Mouse (Mus musculus): ENCODE results near the gene Tceal9. TPM values are rescaled to one million over a fixed set of nuclear protein-coding genes. Genes with fewer than 3 reads are reported as not detected.
"Not testable (repeated sequence)": the region's sequence is repeated elsewhere in the genome, so short reads cannot be mapped to it uniquely, and the experiment has no call there.

The Tceal9 gene
- total RNA-seq (2021): 100 to 1,000 TPM; 124 to 129 TPM
- long read RNA-seq, experiment 1, transcript Tceal9-201 (3 exons, 1,019 nt): major isoform, 46 of 48 reads
- long read RNA-seq, experiment 1, partial matches to known transcripts: 2 of 48 reads
- long read RNA-seq, experiment 1, other reads (novel, unspliced or antisense): 0 of 48 reads
- long read RNA-seq, experiment 2, transcript Tceal9-201 (3 exons, 1,019 nt): major isoform, 42 of 46 reads
- long read RNA-seq, experiment 2, partial matches to known transcripts: 0 of 46 reads
- long read RNA-seq, experiment 2, other reads (novel, unspliced or antisense): 4 of 46 reads

DNA sequence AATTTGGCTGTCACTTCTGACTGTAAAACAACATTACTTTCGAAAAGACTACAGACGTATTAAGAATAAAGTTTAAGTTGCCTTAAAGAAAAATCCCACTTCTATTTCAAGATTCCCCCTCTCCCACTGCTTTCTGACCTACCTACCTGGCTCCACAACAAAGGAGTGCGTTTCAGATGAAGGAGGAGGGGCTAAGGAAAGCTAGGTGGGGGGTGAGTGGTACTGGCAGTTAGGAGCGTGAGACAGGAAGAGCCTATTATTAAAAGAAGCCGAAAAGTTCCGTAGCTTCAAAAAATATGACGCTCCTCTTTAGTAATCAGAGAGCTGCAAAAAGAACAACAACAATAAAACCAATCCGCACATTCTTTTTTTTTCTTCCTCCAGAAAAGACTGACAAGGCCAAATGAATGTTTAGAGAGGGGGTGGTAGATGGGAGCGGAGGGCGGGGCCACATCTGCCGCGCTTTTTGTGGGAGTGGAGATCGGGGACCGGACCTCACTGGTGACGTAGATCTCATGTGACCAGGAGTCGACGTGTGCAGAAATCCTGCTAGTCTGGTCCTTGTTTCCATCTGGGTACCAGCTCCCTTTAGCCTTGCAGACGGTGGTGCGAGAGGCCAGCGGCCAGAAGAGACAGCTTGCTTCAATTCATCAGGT is at the start of gene Tceal9:
Gene Tceal9 (plus strand): TSS at position 506 of the 656 bp plus-strand sequence.
- intact Hi-C loops (cut with DNase I): no loop called here
- Histone ChIP-seq H3K27ac (peak within 1 kb of the TSS; percentile 80), H3K4me3 (peak within 1 kb of the TSS; percentile 62)
- no peak for TF ChIP-seq CTCF (IDR thresholded peaks at IDR 0.05)
- peak; percentile 54 to 65 for DNase-seq (ENCODE audit: extremely low spot score in 1 of 2, low spot score in 2 of 2)

DNA sequence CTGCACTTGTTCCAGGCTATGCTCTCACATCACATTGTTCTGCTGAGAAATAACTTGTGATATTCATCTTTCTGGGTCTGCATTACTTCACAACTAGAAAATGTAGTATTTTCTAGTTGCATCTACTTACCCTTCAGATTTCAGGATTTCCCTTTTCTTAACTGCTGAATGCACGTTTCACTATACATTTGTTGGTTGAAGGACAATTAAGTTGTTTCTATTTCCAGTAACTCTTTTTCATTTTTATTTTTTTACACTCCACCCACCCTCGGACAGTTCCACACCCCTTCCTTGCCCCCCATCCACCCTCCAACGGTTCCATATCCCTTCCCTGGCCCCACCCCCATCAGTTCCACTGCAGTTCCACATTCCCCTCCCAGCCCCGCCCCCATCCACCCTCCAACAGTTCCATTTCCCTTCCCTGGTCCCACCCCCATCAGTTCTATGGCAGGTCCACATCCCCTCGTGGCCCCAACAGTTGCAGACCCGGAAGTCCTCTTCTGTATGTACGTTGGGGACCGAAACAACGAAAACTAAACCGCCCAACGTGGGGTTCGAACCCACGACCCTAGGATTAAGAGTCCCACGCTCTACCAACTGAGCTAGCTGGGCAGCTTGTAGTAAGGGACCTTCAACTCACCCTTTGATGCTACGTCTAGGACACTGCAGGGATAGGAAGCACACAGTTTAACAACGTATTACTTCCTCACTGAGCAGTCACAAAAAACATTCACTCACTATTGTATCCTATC is 49.5 kb upstream of the Tceal9 start:
- no peak overlapping the region for H3K27ac ChIP-seq
- no peak for TF ChIP-seq CTCF (IDR thresholded peaks at IDR 0.05)
- intact Hi-C loops (cut with DNase I): no loop called here
- no peak overlapping the region for H3K4me3 ChIP-seq
- no peak for DNase-seq (ENCODE audit: extremely low spot score in 1 of 2, low spot score in 2 of 2)

DNA sequence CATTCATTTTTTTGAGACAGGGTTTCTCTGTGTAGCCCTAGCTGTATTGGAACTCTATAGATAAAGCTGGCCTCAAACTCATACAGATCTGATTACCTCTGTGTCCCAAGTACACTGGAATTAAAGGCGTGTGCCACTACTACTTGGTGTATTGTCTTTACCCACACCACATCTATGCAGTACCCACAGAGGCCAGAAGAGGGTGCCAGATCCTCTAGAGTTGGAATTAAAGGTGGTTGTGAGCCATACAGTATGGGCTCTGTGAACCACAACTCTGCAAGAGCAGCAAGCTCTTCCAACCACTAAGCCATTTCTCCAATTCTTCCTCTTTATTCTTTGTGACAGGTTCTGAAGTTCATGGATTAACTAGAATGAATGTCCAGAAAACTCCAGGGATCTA is 48.0 kb upstream of the Tceal9 start:
- peak in 1 of 2 experiments; percentile 28 for DNase-seq (ENCODE audit: extremely low spot score in 1 of 2, low spot score in 2 of 2)
- peak; percentile 54 for TF ChIP-seq CTCF (IDR thresholded peaks at IDR 0.05)
- no peak overlapping the region for H3K4me3 ChIP-seq
- intact Hi-C loops (cut with DNase I): no loop called here
- no peak overlapping the region for H3K27ac ChIP-seq

- Histone ChIP-seq H3K27ac (peak overlapping the region; percentile 82), H3K4me3 (peak overlapping the region; percentile 54)
- intact Hi-C loops (cut with DNase I): no loop called here
- TF ChIP-seq CTCF (IDR thresholded peaks at IDR 0.05): no peak
- no peak for DNase-seq (ENCODE audit: extremely low spot score in 1 of 2, low spot score in 2 of 2)
Observed at GRCm38 (mm10) chrX:136203257-136203656, 41.6 kb upstream of the Tceal9 start.

GRCm38 (mm10) chrX:136203664-136204066 is 41.2 kb upstream of the Tceal9 start, which contains the start of gene Tceal5:
Gene Tceal5, minus strand, starts transcription at chrX:136203876.
- Histone ChIP-seq H3K4me3 (peak within 1 kb of the TSS; percentile 54), H3K27ac (peak within 1 kb of the TSS; percentile 82)
- peak; percentile 33 to 52 for DNase-seq (ENCODE audit: extremely low spot score in 1 of 2, low spot score in 2 of 2)
- no peak for TF ChIP-seq CTCF (IDR thresholded peaks at IDR 0.05)
- intact Hi-C loops (cut with DNase I): no loop called here

DNA sequence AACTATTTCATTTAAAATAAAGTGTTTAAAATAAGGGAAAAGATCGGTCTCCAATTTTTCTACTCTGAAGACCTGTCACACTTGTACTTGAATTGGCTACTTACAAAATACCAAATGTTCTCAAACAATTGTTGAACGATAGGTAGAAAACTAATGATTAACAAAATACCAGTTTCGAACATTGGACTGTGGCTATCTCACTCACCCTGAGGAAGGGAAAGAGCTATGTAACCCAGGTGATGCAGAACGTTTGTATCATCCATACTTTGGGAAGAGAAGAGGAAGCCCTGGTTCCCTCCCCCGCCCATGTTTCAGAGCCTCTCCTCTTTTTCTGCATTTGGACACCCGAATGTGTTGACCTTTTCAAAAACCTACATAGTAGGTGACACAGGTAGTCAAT is 40.5 kb upstream of the Tceal9 start:
- no peak overlapping the region for H3K4me3 ChIP-seq

GRCm38 (mm10) chrX:136213396-136213795 is 31.5 kb upstream of the Tceal9 start:
- DNase-seq (ENCODE audit: extremely low spot score in 1 of 2, low spot score in 2 of 2): no peak
- intact Hi-C loops (cut with DNase I): no loop called here
- no peak overlapping the region for H3K4me3 ChIP-seq
- no peak overlapping the region for H3K27ac ChIP-seq
- TF ChIP-seq CTCF (IDR thresholded peaks at IDR 0.05): no peak

More for the DNA sequence above, 40.5 kb upstream of the Tceal9 start:
- no peak overlapping the region; the same call in 1 of the 2 replicates for H3K27ac ChIP-seq
- no peak for TF ChIP-seq CTCF (IDR thresholded peaks at IDR 0.05)
- intact Hi-C loops (cut with DNase I): no loop called here
- no peak for DNase-seq (ENCODE audit: extremely low spot score in 1 of 2, low spot score in 2 of 2)

GRCm38 (mm10) chrX:136214729-136215677 is 29.9 kb upstream of the Tceal9 start, which contains the start of the genes Tceal7 and Bex1:
Gene Tceal7, plus strand, starts transcription at chrX:136214779.
Gene Bex1, minus strand, starts transcription at chrX:136215513.
- Histone ChIP-seq H3K4me3 (peak within 1 kb of the TSS; percentile 40), H3K27ac (peak within 1 kb of the TSS; percentile 50; the same call in 1 of the 2 replicates)
- intact Hi-C loops (cut with DNase I); DNase-seq (ENCODE audit: extremely low spot score in 1 of 2, low spot score in 2 of 2): not testable (repeated sequence)

DNA sequence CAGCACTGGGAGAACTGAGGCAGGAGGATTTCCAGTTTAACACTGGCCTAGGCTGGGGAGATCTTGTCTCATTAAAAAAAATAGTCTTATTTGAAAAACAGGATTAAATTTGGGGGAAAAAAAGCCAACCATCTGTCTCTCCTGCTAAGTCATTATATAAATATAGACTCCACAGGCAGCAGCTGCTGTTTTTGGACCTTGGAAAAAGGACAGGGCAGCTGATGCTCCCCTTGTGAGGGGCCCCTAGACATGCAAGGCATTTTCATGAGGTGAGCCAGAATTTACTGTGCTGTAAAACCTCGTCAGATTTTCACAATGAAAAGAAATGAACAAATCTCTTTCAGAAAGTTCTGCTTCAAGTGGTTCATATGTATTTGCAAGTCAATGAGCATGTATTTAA is 28.6 kb upstream of the Tceal9 start:
- no peak for TF ChIP-seq CTCF (IDR thresholded peaks at IDR 0.05)
- DNase-seq (ENCODE audit: extremely low spot score in 1 of 2, low spot score in 2 of 2): no peak
- no peak overlapping the region for H3K4me3 ChIP-seq
- no peak overlapping the region for H3K27ac ChIP-seq
- intact Hi-C loops (cut with DNase I): no loop called here

DNA sequence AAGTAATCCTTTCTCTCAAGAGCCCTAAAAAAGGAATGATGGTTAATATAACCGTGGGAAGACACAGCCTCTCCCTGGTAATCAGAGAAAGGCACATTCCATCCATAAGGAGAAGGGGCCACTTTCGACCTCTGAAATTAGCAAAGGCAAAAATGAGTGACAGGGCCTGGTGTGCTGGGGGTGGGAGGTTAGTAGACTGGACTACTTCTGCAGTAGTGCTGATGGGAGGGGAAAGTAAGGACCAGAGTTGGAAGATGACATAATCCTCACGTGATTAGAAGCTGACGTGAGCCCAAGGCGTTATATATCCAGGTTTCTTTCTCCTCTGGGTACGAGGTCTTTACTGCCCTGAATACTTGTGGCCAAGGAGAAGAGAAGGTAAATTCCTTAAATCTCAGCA is 21.2 kb upstream of the Tceal9 start:
- no peak for DNase-seq (ENCODE audit: extremely low spot score in 1 of 2, low spot score in 2 of 2)
- H3K4me3 ChIP-seq: no peak overlapping the region
- H3K27ac ChIP-seq: no peak overlapping the region
- TF ChIP-seq CTCF (IDR thresholded peaks at IDR 0.05): no peak
- intact Hi-C loops (cut with DNase I): no loop called here

DNA sequence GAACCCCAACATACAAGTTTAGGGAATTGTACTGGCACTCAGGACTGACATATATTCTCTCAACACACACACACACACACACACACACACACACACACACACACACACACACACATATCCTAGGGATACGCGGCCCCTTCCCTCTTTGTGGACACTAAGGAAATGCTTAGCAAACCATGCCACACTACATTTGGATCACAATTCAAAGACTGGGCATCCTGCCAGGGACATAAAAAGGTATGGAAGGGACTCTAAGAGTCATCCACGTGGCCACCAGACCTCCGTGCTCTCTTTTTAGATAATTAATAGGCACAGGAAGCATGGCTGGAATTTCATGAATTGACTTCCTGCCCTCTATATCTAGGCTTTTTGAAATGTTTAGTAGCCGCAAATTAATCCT is 17.1 kb upstream of the Tceal9 start:
- H3K27ac ChIP-seq: no peak overlapping the region
- intact Hi-C loops (cut with DNase I): no loop called here
- no peak for DNase-seq (ENCODE audit: extremely low spot score in 1 of 2, low spot score in 2 of 2)
- H3K4me3 ChIP-seq: no peak overlapping the region
- TF ChIP-seq CTCF (IDR thresholded peaks at IDR 0.05): no peak

Measured in left cerebral cortex, adult 2 months (tissue).